Mouse (Mus musculus): ENCODE measurements around the gene Insig1. TPM values are rescaled to one million over a fixed set of nuclear protein-coding genes. Genes with fewer than 3 reads are reported as not detected.
A peak's percentile ranks its signal among the peaks of the same experiment; 100 is the strongest.

Gene Insig1
- polyA plus RNA-seq, 1 experiment = 125 TPM

- no peaks in the 10 kb centered on the region for H3K27me3 ChIP-seq (ENCODE audit: control insufficient read depth, insufficient read depth, low read length)
- DNase-seq = no peak
- no peaks in the 10 kb centered on the region for H3K4me1 ChIP-seq (ENCODE audit: control insufficient read depth, insufficient read depth, low read length)
- H3K27ac ChIP-seq (ENCODE audit: insufficient read depth, low read length) = no peak overlapping the region
- H3K4me3 ChIP-seq (replicated peaks; ENCODE audit: insufficient read depth, low read depth, low read length) = no peak overlapping the region
- no peak for TF ChIP-seq POLR2A (IDR thresholded peaks at IDR 0.05; ENCODE audit: borderline replicate concordance, insufficient read depth, low read length)
- 86% methylated on average over 3 of the region's 3 CpGs for WGBS
These were observed 24.2 kb upstream of the Insig1 start for GRCm38 (mm10) chr5:28046966-28047365.

GRCm38 (mm10) chr5:28047961-28048360 lies 23.2 kb upstream of the Insig1 start:
- Histone ChIP-seq H3K4me1 (ENCODE audit: control insufficient read depth, insufficient read depth, low read length) (no peaks in the 10 kb centered on the region), H3K27me3 (ENCODE audit: control insufficient read depth, insufficient read depth, low read length) (no peaks in the 10 kb centered on the region), H3K27ac (ENCODE audit: insufficient read depth, low read length) (no peak overlapping the region), H3K4me3 (replicated peaks; ENCODE audit: insufficient read depth, low read depth, low read length) (no peak overlapping the region)
- TF ChIP-seq CTCF (IDR thresholded peaks at IDR 0.05; ENCODE audit: borderline replicate concordance, insufficient read depth, low read depth, low read length) (no peak), POLR2A (IDR thresholded peaks at IDR 0.05; ENCODE audit: borderline replicate concordance, insufficient read depth, low read length) (no peak)
- no peak for DNase-seq
- WGBS = 67% methylated on average over 1 of the region's 1 CpGs

- no peaks in the 10 kb centered on the region for H3K27me3 ChIP-seq (ENCODE audit: control insufficient read depth, insufficient read depth, low read length)
- WGBS = 61% methylated on average over 2 of the region's 2 CpGs
These were observed 15.7 kb upstream of the Insig1 start for GRCm38 (mm10) chr5:28055450-28055849.

GRCm38 (mm10) chr5:28056877-28057276 lies 14.3 kb upstream of the Insig1 start:
- H3K27me3 ChIP-seq (ENCODE audit: control insufficient read depth, insufficient read depth, low read length) = no peaks in the 10 kb centered on the region
- no peak overlapping the region for H3K27ac ChIP-seq (ENCODE audit: insufficient read depth, low read length)
- DNase-seq = no peak
- TF ChIP-seq CTCF (IDR thresholded peaks at IDR 0.05; ENCODE audit: borderline replicate concordance, insufficient read depth, low read depth, low read length) (no peak), POLR2A (IDR thresholded peaks at IDR 0.05; ENCODE audit: borderline replicate concordance, insufficient read depth, low read length) (no peak)
- H3K4me3 ChIP-seq (replicated peaks; ENCODE audit: insufficient read depth, low read depth, low read length) = no peak overlapping the region
- 38% methylated on average over 3 of the region's 3 CpGs for WGBS
- peaks cover 12% of the 10 kb centered on the region for H3K4me1 ChIP-seq (ENCODE audit: control insufficient read depth, insufficient read depth, low read length)

More at GRCm38 (mm10) chr5:28055450-28055849, 15.7 kb upstream of the Insig1 start:
- H3K4me3 ChIP-seq (replicated peaks; ENCODE audit: insufficient read depth, low read depth, low read length) = no peak overlapping the region
- H3K27ac ChIP-seq (ENCODE audit: insufficient read depth, low read length) = no peak overlapping the region
- H3K4me1 ChIP-seq (ENCODE audit: control insufficient read depth, insufficient read depth, low read length) = peaks cover 3% of the 10 kb centered on the region; the same call in 1 of the 2 replicates
- TF ChIP-seq CTCF (IDR thresholded peaks at IDR 0.05; ENCODE audit: borderline replicate concordance, insufficient read depth, low read depth, low read length) (no peak), POLR2A (IDR thresholded peaks at IDR 0.05; ENCODE audit: borderline replicate concordance, insufficient read depth, low read length) (no peak)
- no peak for DNase-seq

GRCm38 (mm10) chr5:28060506-28060905 lies 10.7 kb upstream of the Insig1 start:
- peak; percentile 36 to 41 for DNase-seq
- Histone ChIP-seq H3K27ac (ENCODE audit: insufficient read depth, low read length) (peak overlapping the region; percentile 37; the same call in 1 of the 2 replicates), H3K27me3 (ENCODE audit: control insufficient read depth, insufficient read depth, low read length) (no peaks in the 10 kb centered on the region), H3K4me1 (ENCODE audit: control insufficient read depth, insufficient read depth, low read length) (peaks cover 12% of the 10 kb centered on the region), H3K4me3 (replicated peaks; ENCODE audit: insufficient read depth, low read depth, low read length) (no peak overlapping the region)
- TF ChIP-seq POLR2A (IDR thresholded peaks at IDR 0.05; ENCODE audit: borderline replicate concordance, insufficient read depth, low read length) = no peak
- no peak for TF ChIP-seq CTCF (IDR thresholded peaks at IDR 0.05; ENCODE audit: borderline replicate concordance, insufficient read depth, low read depth, low read length)

- Histone ChIP-seq H3K27me3 (ENCODE audit: control insufficient read depth, insufficient read depth, low read length) (no peaks in the 10 kb centered on the region), H3K27ac (ENCODE audit: insufficient read depth, low read length) (peak overlapping the region; percentile 37; the same call in 1 of the 2 replicates), H3K4me1 (ENCODE audit: control insufficient read depth, insufficient read depth, low read length) (peaks cover 12% of the 10 kb centered on the region), H3K4me3 (replicated peaks; ENCODE audit: insufficient read depth, low read depth, low read length) (no peak overlapping the region)
- peak in 1 of 2 experiments; percentile 41 for DNase-seq
- TF ChIP-seq POLR2A (IDR thresholded peaks at IDR 0.05; ENCODE audit: borderline replicate concordance, insufficient read depth, low read length) (no peak), CTCF (IDR thresholded peaks at IDR 0.05; ENCODE audit: borderline replicate concordance, insufficient read depth, low read depth, low read length) (no peak)
- 34% methylated on average over 6 of the region's 6 CpGs for WGBS
These were observed 10.2 kb upstream of the Insig1 start for GRCm38 (mm10) chr5:28061011-28061410.

GRCm38 (mm10) chr5:28063989-28064624 lies 7.1 kb upstream of the Insig1 start:
- Histone ChIP-seq H3K4me1 (ENCODE audit: control insufficient read depth, insufficient read depth, low read length) (peaks cover 12% of the 10 kb centered on the region), H3K27me3 (ENCODE audit: control insufficient read depth, insufficient read depth, low read length) (no peaks in the 10 kb centered on the region), H3K4me3 (replicated peaks; ENCODE audit: insufficient read depth, low read depth, low read length) (no peak overlapping the region), H3K27ac (ENCODE audit: insufficient read depth, low read length) (no peak overlapping the region)
- no peak for DNase-seq
- TF ChIP-seq CTCF (IDR thresholded peaks at IDR 0.05; ENCODE audit: borderline replicate concordance, insufficient read depth, low read depth, low read length) (no peak), POLR2A (IDR thresholded peaks at IDR 0.05; ENCODE audit: borderline replicate concordance, insufficient read depth, low read length) (no peak)
- WGBS = 78% methylated on average over 3 of the region's 3 CpGs

GRCm38 (mm10) chr5:28065275-28065674 lies 5.9 kb upstream of the Insig1 start:
- WGBS = 71% methylated on average over 4 of the region's 4 CpGs

More at GRCm38 (mm10) chr5:28065275-28065674, 5.9 kb upstream of the Insig1 start:
- Histone ChIP-seq H3K27ac (ENCODE audit: insufficient read depth, low read length) (no peak overlapping the region), H3K4me3 (replicated peaks; ENCODE audit: insufficient read depth, low read depth, low read length) (no peak overlapping the region), H3K27me3 (ENCODE audit: control insufficient read depth, insufficient read depth, low read length) (no peaks in the 10 kb centered on the region), H3K4me1 (ENCODE audit: control insufficient read depth, insufficient read depth, low read length) (peaks cover 14% of the 10 kb centered on the region)
- TF ChIP-seq POLR2A (IDR thresholded peaks at IDR 0.05; ENCODE audit: borderline replicate concordance, insufficient read depth, low read length) (no peak), CTCF (IDR thresholded peaks at IDR 0.05; ENCODE audit: borderline replicate concordance, insufficient read depth, low read depth, low read length) (no peak)
- DNase-seq = no peak

Measured in cerebellum, adult 2 months (tissue).